Mouse (Mus musculus) spleen, adult 18-20 months (tissue): Measurements from ENCODE around the gene Pcx.

Experiments used
- DNase-seq, 2 experiments: peaks; one replicate each; pipeline ENCODE4 v3.0.0; 2022; ENCODE audit warnings: mixed read lengths in 2 of 2

Pcx gene

GRCm38 (mm10) chr19:4509986-4510963, at the start of gene Pcx:
Gene Pcx (plus strand): TSS chr19:4510472.
- peak; percentile 96 to 99 for DNase-seq

- no peak for DNase-seq
Measured at GRCm38 (mm10) chr19:4461981-4462380, 48.3 kb upstream of the Pcx start.

- DNase-seq: no peak
Measured at GRCm38 (mm10) chr19:4464666-4465065, 45.6 kb upstream of the Pcx start.

GRCm38 (mm10) chr19:4468363-4468762, 41.9 kb upstream of the Pcx start:
- no peak for DNase-seq

- no peak for DNase-seq
Measured at GRCm38 (mm10) chr19:4473549-4473948, 36.7 kb upstream of the Pcx start.

- no peak for DNase-seq
Measured at GRCm38 (mm10) chr19:4474739-4475138, 35.5 kb upstream of the Pcx start.

GRCm38 (mm10) chr19:4475224-4475925, 34.9 kb upstream of the Pcx start:
- no peak for DNase-seq

- DNase-seq: no peak
Measured at GRCm38 (mm10) chr19:4476601-4477257, 33.5 kb upstream of the Pcx start.

- DNase-seq: no peak
Measured at GRCm38 (mm10) chr19:4477345-4478189, 32.7 kb upstream of the Pcx start, which contains the start of gene Syt12. Gene Syt12 (minus strand): TSS chr19:4477447.

GRCm38 (mm10) chr19:4478190-4478516, 32.1 kb upstream of the Pcx start:
- DNase-seq: no peak

- no peak for DNase-seq
Measured at GRCm38 (mm10) chr19:4480041-4480440, 30.2 kb upstream of the Pcx start.

- no peak for DNase-seq
Measured at GRCm38 (mm10) chr19:4481326-4481725, 28.9 kb upstream of the Pcx start.

- DNase-seq: no peak
Measured at GRCm38 (mm10) chr19:4482111-4482859, 28.0 kb upstream of the Pcx start.

GRCm38 (mm10) chr19:4485006-4485405, 25.3 kb upstream of the Pcx start:
- DNase-seq: no peak

GRCm38 (mm10) chr19:4487877-4488276, 22.4 kb upstream of the Pcx start:
- DNase-seq: no peak

- no peak for DNase-seq
Measured at GRCm38 (mm10) chr19:4491080-4491695, 19.1 kb upstream of the Pcx start.

GRCm38 (mm10) chr19:4492526-4493296, 17.6 kb upstream of the Pcx start:
- DNase-seq: no peak

- no peak for DNase-seq
Measured at GRCm38 (mm10) chr19:4494707-4495106, 15.6 kb upstream of the Pcx start.

- DNase-seq: no peak
Measured at GRCm38 (mm10) chr19:4495814-4496213, 14.5 kb upstream of the Pcx start.

- no peak for DNase-seq
Measured at GRCm38 (mm10) chr19:4496535-4497262, 13.6 kb upstream of the Pcx start.
